Mouse (Mus musculus) midbrain, embryonic 16.5 days (tissue): ENCODE data around the gene Ubox5. TPM values are rescaled to one million over a fixed set of nuclear protein-coding genes. Genes with fewer than 3 reads are reported as not detected.

ENCODE experiments used
- ATAC-seq: fragments of 200-750 bp; cut with Nextera tagmentation; 2 replicates; pipeline ENCODE4 v1.8.0; 2017; ENCODE audit warnings: moderate TSS enrichment
- H3K27ac ChIP-seq: fragments of 300-500 bp; sonication (generic); 2 replicates; pipeline ENCODE4 v1.5.1; 2014; ENCODE audit warnings: mild to moderate bottlenecking, low read length, mixed read lengths
- H3K27me3 ChIP-seq: fragments of 300-500 bp; sonication (generic); 2 replicates; pipeline ENCODE4 v1.6.1; 2014; ENCODE audit warnings: low read depth, low read length, mixed read lengths; ENCODE audit not compliant: control insufficient read depth, insufficient read depth
- H3K36me3 ChIP-seq: fragments of 300-500 bp; sonication (generic); 2 replicates; pipeline ENCODE4 v1.6.1; 2014; ENCODE audit warnings: mild to moderate bottlenecking, low read length, moderate library complexity, mixed read lengths; ENCODE audit not compliant: control insufficient read depth, insufficient read depth
- H3K4me1 ChIP-seq: fragments of 300-500 bp; sonication (generic); 2 replicates; pipeline ENCODE4 v1.6.1; 2014; ENCODE audit warnings: mild to moderate bottlenecking, low read length, mixed read lengths; ENCODE audit not compliant: control insufficient read depth, insufficient read depth
- H3K4me2 ChIP-seq: fragments of 300-500 bp; sonication (generic); 2 replicates; pipeline ENCODE4 v1.6.1; 2014; ENCODE audit warnings: mild to moderate bottlenecking, low read length, mixed read lengths
- H3K4me3 ChIP-seq: fragments of 300-500 bp; sonication (generic); 2 replicates; pipeline ENCODE4 v1.5.1; 2014; ENCODE audit warnings: low read depth, mild to moderate bottlenecking, low read length, moderate library complexity, mixed read lengths
- H3K9ac ChIP-seq: fragments of 300-500 bp; sonication (generic); 2 replicates; pipeline ENCODE4 v1.6.1; 2014; ENCODE audit warnings: low read depth, low read length, mixed read lengths
- H3K9me3 ChIP-seq: fragments of 300-500 bp; sonication (generic); replicated peaks from 2 replicates; pipeline ENCODE4 v1.6.1; 2014; ENCODE audit warnings: mild to moderate bottlenecking, low read length, mixed read lengths; ENCODE audit not compliant: control insufficient read depth, poor library complexity, severe bottlenecking
- WGBS: fragments of 180-500 bp; shearing (Covaris S2); extraction: QIAGEN DNeasy Blood & Tissue Kit; methylation state at CpG from one replicate; pipeline ENCODE4 v1.1.7; 2014; 5-methylcytosine and 5-hydroxymethylcytosine counted together
- polyA plus RNA-seq: library from polyadenylated mRNA; unstranded; fragments of >200 nt; fragmentation: Nextera tagmentation; extraction: Ambion mirVana; gene quantifications from 2 replicates; pipeline ENCODE4 v1.2.1, GENCODE M21; 2015

The Ubox5 gene
- polyA plus RNA-seq, 1 experiment from 2014 or later, result 8.4 TPM

DNA sequence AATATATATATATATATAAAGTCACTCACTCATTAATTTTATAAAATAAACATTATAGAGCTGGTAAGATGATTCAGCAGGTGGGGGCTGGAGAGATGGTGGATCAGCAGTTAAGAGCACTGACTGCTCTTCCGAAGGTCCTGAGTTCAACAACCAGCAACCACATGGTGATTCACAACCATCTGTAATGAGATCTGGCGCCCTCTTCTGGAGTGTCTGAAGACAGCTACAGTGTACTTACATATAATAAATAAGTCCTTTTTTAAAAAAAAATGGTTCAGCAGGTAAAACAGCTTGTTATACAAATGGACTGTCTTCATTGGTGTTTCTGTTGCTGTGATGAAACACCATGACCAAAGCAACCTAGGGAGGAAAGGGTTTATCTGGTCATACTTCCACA lies 71.8 kb downstream of the Ubox5 start:
- H3K4me1 ChIP-seq, result peaks cover 3% of the 10 kb centered on the region; the same call in 1 of the 2 replicates
- H3K36me3 ChIP-seq, result peaks cover 29% of the 10 kb centered on the region
- H3K9ac ChIP-seq, result no peak overlapping the region
- no peak overlapping the region for H3K4me3 ChIP-seq
- ATAC-seq, result no peak
- no peaks in the 10 kb centered on the region for H3K9me3 ChIP-seq
- 66% methylated on average over 2 of the region's 2 CpGs for WGBS
- H3K27ac ChIP-seq, result no peak overlapping the region
- H3K4me2 ChIP-seq, result no peak overlapping the region
- no peaks in the 10 kb centered on the region for H3K27me3 ChIP-seq

DNA sequence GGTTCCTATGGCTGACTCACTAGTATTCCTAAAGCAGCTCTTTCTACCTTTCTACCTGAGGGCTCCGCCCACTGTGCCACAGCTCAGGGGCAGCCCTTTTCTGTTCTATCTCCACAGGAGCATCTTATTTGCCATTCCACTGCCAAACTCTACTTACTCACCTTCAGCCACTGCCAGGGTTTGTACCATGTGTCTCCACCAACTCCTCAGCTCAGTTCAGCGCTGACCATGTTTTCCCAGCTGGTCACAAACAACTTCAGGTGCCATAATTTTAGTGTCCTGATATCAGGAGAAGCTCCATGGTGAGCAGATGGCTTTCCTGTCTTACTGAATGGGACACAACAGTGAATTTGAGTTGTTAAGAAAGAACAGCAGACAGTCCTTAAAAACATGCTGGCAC lies 72.4 kb downstream of the Ubox5 start:
- no peak for ATAC-seq
- Histone ChIP-seq H3K27me3 (no peaks in the 10 kb centered on the region), H3K4me3 (no peak overlapping the region), H3K27ac (no peak overlapping the region), H3K36me3 (peaks cover 29% of the 10 kb centered on the region), H3K4me1 (no peaks in the 10 kb centered on the region), H3K9ac (no peak overlapping the region), H3K9me3 (no peaks in the 10 kb centered on the region), H3K4me2 (no peak overlapping the region)
- 100% methylated on average over 2 of the region's 2 CpGs for WGBS

GRCm38 (mm10) chr2:130556292-130556691 lies 73.5 kb downstream of the Ubox5 start:
- WGBS, result 86% methylated on average over 1 of the region's 1 CpGs

GRCm38 (mm10) chr2:130554841-130555240 lies 75.0 kb downstream of the Ubox5 start:
- no peak for ATAC-seq
- Histone ChIP-seq H3K27me3 (no peaks in the 10 kb centered on the region), H3K9me3 (no peaks in the 10 kb centered on the region), H3K4me2 (no peak overlapping the region), H3K36me3 (peaks cover 38% of the 10 kb centered on the region), H3K4me3 (no peak overlapping the region), H3K9ac (no peak overlapping the region), H3K27ac (no peak overlapping the region), H3K4me1 (no peaks in the 10 kb centered on the region)
- WGBS, result 89% methylated on average over 7 of the region's 7 CpGs

More at GRCm38 (mm10) chr2:130556292-130556691, 73.5 kb downstream of the Ubox5 start:
- Histone ChIP-seq H3K4me2 (no peak overlapping the region), H3K27me3 (no peaks in the 10 kb centered on the region), H3K9me3 (no peaks in the 10 kb centered on the region), H3K27ac (no peak overlapping the region), H3K4me3 (no peak overlapping the region), H3K36me3 (peaks cover 34% of the 10 kb centered on the region), H3K4me1 (no peaks in the 10 kb centered on the region), H3K9ac (no peak overlapping the region)
- ATAC-seq, result no peak

GRCm38 (mm10) chr2:130546957-130547356 lies 82.9 kb downstream of the Ubox5 start:
- no peaks in the 10 kb centered on the region for H3K4me1 ChIP-seq
- WGBS, result 95% methylated on average over 8 of the region's 8 CpGs
- no peak overlapping the region for H3K4me3 ChIP-seq
- H3K36me3 ChIP-seq, result peaks cover 54% of the 10 kb centered on the region
- H3K27me3 ChIP-seq, result no peaks in the 10 kb centered on the region
- ATAC-seq, result no peak
- H3K4me2 ChIP-seq, result no peak overlapping the region
- H3K9me3 ChIP-seq, result no peaks in the 10 kb centered on the region
- H3K27ac ChIP-seq, result no peak overlapping the region
- no peak overlapping the region for H3K9ac ChIP-seq

DNA sequence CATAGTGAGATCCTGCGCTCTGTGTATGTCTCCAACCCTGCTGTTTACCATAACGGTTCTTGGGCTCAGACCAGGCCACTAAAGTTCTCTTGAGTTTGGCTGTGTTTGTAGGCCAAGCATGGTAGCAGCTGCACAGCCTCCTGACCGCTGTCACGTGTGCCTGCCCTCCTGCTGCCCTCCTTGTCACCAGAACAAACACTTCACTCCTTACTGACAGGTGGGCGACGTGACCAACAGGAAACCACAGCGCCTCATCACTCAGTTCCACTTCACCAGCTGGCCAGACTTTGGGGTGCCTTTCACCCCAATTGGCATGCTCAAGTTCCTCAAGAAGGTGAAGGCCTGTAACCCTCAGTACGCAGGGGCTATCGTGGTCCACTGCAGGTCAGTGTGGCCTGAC lies 89.6 kb downstream of the Ubox5 start:
- Histone ChIP-seq H3K36me3 (peaks cover 48% of the 10 kb centered on the region), H3K4me1 (no peaks in the 10 kb centered on the region), H3K4me2 (no peak overlapping the region), H3K9me3 (no peaks in the 10 kb centered on the region), H3K27ac (no peak overlapping the region), H3K27me3 (no peaks in the 10 kb centered on the region), H3K9ac (no peak overlapping the region), H3K4me3 (no peak overlapping the region)
- no peak for ATAC-seq
- 90% methylated on average over 9 of the region's 9 CpGs for WGBS

Other genes starting within 250 kb of the Ubox5 start
- 20.7 and 26.2 TPM in 2 replicates for gene Cpxm1, start 232.5 kb downstream of the Ubox5 start, polyA plus RNA-seq
- gene Gm28372, start 224.8 kb downstream of the Ubox5 start, polyA plus RNA-seq, result 0.14 TPM in 1 of 2 replicates, not detected in the other
- gene 1700020A23Rik, start 224.8 kb downstream of the Ubox5 start, polyA plus RNA-seq, result 0.51 TPM in 1 of 2 replicates, not detected in the other
- gene Tmem239, start 223.6 kb downstream of the Ubox5 start, polyA plus RNA-seq, result 0.21 TPM in 1 of 2 replicates, not detected in the other
- 99.2 and 110 TPM in 2 replicates for gene Vps16, start 205.7 kb downstream of the Ubox5 start, polyA plus RNA-seq
- gene Pced1a, start 205.3 kb downstream of the Ubox5 start, polyA plus RNA-seq, result 15.4 and 15.7 TPM in 2 replicates
- 137 and 144 TPM in 2 replicates for gene Ptpra, start 179.8 kb downstream of the Ubox5 start, polyA plus RNA-seq
- 99.4 and 109 TPM in 2 replicates for gene Mrps26, start 66.3 kb downstream of the Ubox5 start, polyA plus RNA-seq
- 0.93 and 15.3 TPM in 2 replicates for gene Oxt, start 53.9 kb downstream of the Ubox5 start, polyA plus RNA-seq
- 76.0 and 77.8 TPM in 2 replicates for gene Avp, start 47.5 kb downstream of the Ubox5 start, polyA plus RNA-seq
- gene Fastkd5, start within 50 bp of the Ubox5 start, polyA plus RNA-seq, result 10.2 and 11.4 TPM in 2 replicates
- 17.7 and 20.7 TPM in 2 replicates for gene Lzts3, start 12.8 kb upstream of the Ubox5 start, polyA plus RNA-seq
- gene Ddrgk1, start 34.6 kb upstream of the Ubox5 start, polyA plus RNA-seq, result 71.0 and 77.1 TPM in 2 replicates
- 136 and 137 TPM in 2 replicates for gene Itpa, start 37.6 kb upstream of the Ubox5 start, polyA plus RNA-seq
- gene Slc4a11, start 67.5 kb upstream of the Ubox5 start, polyA plus RNA-seq, result 0.41 and 0.45 TPM in 2 replicates